ENCODE assay signal across 20 mouse cellular contexts in the genomic region with DNA sequence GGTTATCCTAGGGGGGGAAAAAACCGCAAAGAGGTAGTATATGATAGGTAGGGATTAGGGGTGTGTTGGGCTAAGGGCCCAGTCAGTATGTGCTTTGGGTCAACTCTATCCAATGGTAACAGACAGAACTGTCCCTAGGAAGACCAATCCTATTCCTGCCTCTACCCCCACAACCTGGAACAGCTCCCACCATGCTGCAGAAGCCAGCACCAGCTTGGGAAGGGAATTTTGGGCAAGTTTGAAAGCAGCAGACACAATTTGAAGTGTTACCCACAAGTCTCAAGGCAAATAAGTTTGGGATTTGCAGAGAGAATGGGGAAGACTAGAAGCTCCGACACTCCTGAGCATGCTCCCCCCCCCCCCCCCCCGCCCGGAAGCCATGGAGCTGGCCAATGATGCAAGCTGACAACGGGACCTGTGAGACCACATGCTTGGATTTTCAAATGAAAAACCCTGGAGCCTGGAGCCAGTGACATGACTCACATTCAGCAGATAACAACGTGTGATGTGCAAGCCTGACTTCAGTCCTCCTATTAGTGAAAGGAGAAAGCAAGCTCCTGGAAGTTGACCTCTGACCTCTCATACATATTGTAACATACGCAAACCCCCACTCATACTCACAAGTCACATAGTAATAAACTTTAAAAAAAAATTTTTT. TPM values are rescaled to one million over a fixed set of nuclear protein-coding genes. Genes with fewer than 3 reads are reported as not detected.
DNase-seq lines count a peak whose midpoint lies in the region; ATAC-seq and TF ChIP-seq lines count a peak whose summit lies in the region.
"Had no signal": no experiment of that assay in that cellular context is flagged by ENCODE, and none has a peak within 500 bp of the region (broad histone marks: within the 10 kb centered on the region; RNA-seq: fewer than 3 reads in every experiment).

No protein-coding gene starts in this region.

- H3K36me3 ChIP-seq in liver, adult 2 months (ENCODE audit: control insufficient read depth, insufficient read depth, low read length), result no peaks in the 10 kb centered on the region
- peaks cover 0 to 2% of the 10 kb centered on the region in 2 experiments for H3K36me3 ChIP-seq in CH12.LX (replicated peaks in 1 of 2; ENCODE audit: control insufficient read depth in 1 of 2, insufficient read depth in 1 of 2, low read length in 1 of 2)
- H3K36me3 ChIP-seq in liver, postnatal 0 days (replicated peaks; ENCODE audit: insufficient read depth, low read length), result no peaks in the 10 kb centered on the region
- H3K36me3 ChIP-seq in midbrain, embryonic 11.5 days (ENCODE audit: control insufficient read depth, insufficient read depth, low read length), result no peaks in the 10 kb centered on the region
- H3K36me3 ChIP-seq: embryonic facial prominence, embryonic 15.5 days; forebrain, embryonic 12.5 days; heart, embryonic 15.5 days; hindbrain, embryonic 10.5 days; neural tube, embryonic 12.5 days had no signal

- dilution Hi-C loops in CH12.LX (cut with MboI; ENCODE audit: extremely low pct_ligation_motif_present, extremely low pct_unique_long_range_greater_than_20kb, low sequenced_read_pairs), result no loop called here

- no peak for TF ChIP-seq CTCF in liver, adult 2 months (IDR thresholded peaks at IDR 0.05; ENCODE audit: low read depth, low read length)
- TF ChIP-seq CTCF in CH12.LX (conservative IDR thresholded peaks at IDR 0.05 in 1 of 2, IDR thresholded peaks at IDR 0.05 in 1 of 2; ENCODE audit: low read depth in 2 of 2, low read length in 2 of 2), result no peak
- TF ChIP-seq CTCF in liver, postnatal 0 days (IDR thresholded peaks at IDR 0.05; ENCODE audit: low read depth), result no peak

- H3K4me3 ChIP-seq in liver, adult 2 months (ENCODE audit: insufficient read depth, low read depth, low read length), result no peak overlapping the region
- H3K4me3 ChIP-seq in CH12.LX (replicated peaks in 1 of 3; ENCODE audit: low read depth in 2 of 3, low read length in 2 of 3, poor library complexity in 1 of 3), result no peak overlapping the region
- H3K4me3 ChIP-seq in liver, postnatal 0 days (ENCODE audit: low read depth, low read length), result no peak overlapping the region
- H3K4me3 ChIP-seq in midbrain, embryonic 11.5 days (ENCODE audit: low read depth, low read length), result no peak overlapping the region
- H3K4me3 ChIP-seq: embryonic facial prominence, embryonic 15.5 days; forebrain, embryonic 12.5 days; heart, embryonic 15.5 days; hindbrain, embryonic 10.5 days; neural tube, embryonic 12.5 days had no signal

- H3K4me1 ChIP-seq in liver, adult 2 months (ENCODE audit: control insufficient read depth, insufficient read depth, low read length), result peaks cover 35% of the 10 kb centered on the region
- peaks cover 6 to 38% of the 10 kb centered on the region in 2 experiments for H3K4me1 ChIP-seq in CH12.LX (ENCODE audit: control insufficient read depth in 1 of 2, insufficient read depth in 2 of 2)
- H3K4me1 ChIP-seq in liver, postnatal 0 days (ENCODE audit: insufficient read depth), result peaks cover 21% of the 10 kb centered on the region
- H3K4me1 ChIP-seq in midbrain, embryonic 11.5 days (ENCODE audit: control insufficient read depth, insufficient read depth, low read length), result peaks cover 5% of the 10 kb centered on the region

- no peak for TF ChIP-seq POLR2A in liver, adult 2 months (IDR thresholded peaks at IDR 0.05; ENCODE audit: extremely low read depth, insufficient read depth, low read length)
- TF ChIP-seq POLR2A in CH12.LX (IDR thresholded peaks at IDR 0.05; ENCODE audit: low read depth, low read length), result no peak

- H3K79me2 ChIP-seq in liver, adult 2 months (ENCODE audit: control insufficient read depth, insufficient read depth, low read length), result peaks cover 8% of the 10 kb centered on the region; the same call in 1 of the 2 replicates
- H3K79me2 ChIP-seq in CH12.LX (replicated peaks; ENCODE audit: control insufficient read depth, extremely low read depth, insufficient read depth, poor library complexity, severe bottlenecking), result peaks cover 34% of the 10 kb centered on the region

- H3K9me3 ChIP-seq in CH12.LX (replicated peaks; ENCODE audit: low read length), result no peaks in the 10 kb centered on the region
- no peaks in the 10 kb centered on the region for H3K9me3 ChIP-seq in liver, postnatal 0 days (ENCODE audit: low read length)
- no peaks in the 10 kb centered on the region for H3K9me3 ChIP-seq in midbrain, embryonic 11.5 days (ENCODE audit: control insufficient read depth, low read length)
- H3K9me3 ChIP-seq: embryonic facial prominence, embryonic 15.5 days; forebrain, embryonic 12.5 days; heart, embryonic 15.5 days; hindbrain, embryonic 10.5 days; neural tube, embryonic 12.5 days had no signal

- H3K4me2 ChIP-seq in CH12.LX (ENCODE audit: insufficient read depth, low read depth, poor library complexity, severe bottlenecking), result no peak overlapping the region
- no peak overlapping the region for H3K4me2 ChIP-seq in liver, postnatal 0 days (ENCODE audit: low read depth, low read length)
- no peak overlapping the region for H3K4me2 ChIP-seq in midbrain, embryonic 11.5 days

- in situ Hi-C loops in CH12.LX (cut with MboI; ENCODE audit: low pct_ligation_motif_present, low pct_unique_long_range_greater_than_20kb, low sequenced_read_pairs), result no loop called here

- no peaks in the 10 kb centered on the region for H3K27me3 ChIP-seq in liver, adult 2 months (ENCODE audit: control insufficient read depth, insufficient read depth, low read length)
- H3K27me3 ChIP-seq in CH12.LX (replicated peaks), result peaks cover 2% of the 10 kb centered on the region
- no peaks in the 10 kb centered on the region for H3K27me3 ChIP-seq in liver, postnatal 0 days (ENCODE audit: insufficient read depth, low read length)
- no peaks in the 10 kb centered on the region for H3K27me3 ChIP-seq in midbrain, embryonic 11.5 days (ENCODE audit: control insufficient read depth, insufficient read depth, low read length)
- H3K27me3 ChIP-seq: embryonic facial prominence, embryonic 15.5 days; heart, embryonic 15.5 days; neural tube, embryonic 12.5 days had no signal

- 33% methylated on average over 7 of the region's 7 CpGs for WGBS in liver, adult 2 months
- WGBS in liver, postnatal 0 days (ENCODE audit: insufficient replicate concordance), result 45% methylated on average over 7 of the region's 7 CpGs
- 54% methylated on average over 6 of the region's 7 CpGs for WGBS in midbrain, embryonic 11.5 days

- no peak for TF ChIP-seq RAD21 in CH12.LX (IDR thresholded peaks at IDR 0.05; ENCODE audit: low read depth, low read length)

- H3K9ac ChIP-seq in liver, adult 2 months (ENCODE audit: low read depth, low read length), result no peak overlapping the region
- peak overlapping the region; percentile 41; the same call in 1 of the 2 replicates for H3K9ac ChIP-seq in CH12.LX (ENCODE audit: insufficient read depth, low read depth)
- H3K9ac ChIP-seq in liver, postnatal 0 days (replicated peaks), result no peak overlapping the region
- no peak overlapping the region for H3K9ac ChIP-seq in midbrain, embryonic 11.5 days (ENCODE audit: low read length)
- H3K9ac ChIP-seq: embryonic facial prominence, embryonic 15.5 days; forebrain, embryonic 12.5 days; heart, embryonic 15.5 days; liver, embryonic 14.5 days; neural tube, embryonic 12.5 days had no signal

- no peak for ATAC-seq in liver, postnatal 0 days
- ATAC-seq in midbrain, embryonic 11.5 days (ENCODE audit: low FRiP score), result no peak
- ATAC-seq: inflammation-experienced regulatory T-cells, adult 6 months; midbrain, embryonic 16.5 days had no signal

- TF ChIP-seq EP300 in CH12.LX (IDR thresholded peaks at IDR 0.05; ENCODE audit: low read length), result no peak
- no peak for TF ChIP-seq EP300 in liver, postnatal 0 days (IDR thresholded peaks at IDR 0.05; ENCODE audit: low read depth)

- peak; percentile 71 for DNase-seq in adrenal gland, adult 2 months
- no peak for DNase-seq in adrenal gland, postnatal 25 days
- DNase-seq in liver, adult 2 months (ENCODE audit: extremely low read depth, low read depth, low spot score), result no peak
- DNase-seq in liver (no peak), CH12.LX (ENCODE audit: extremely low read depth) (no peak)
- DNase-seq in liver, postnatal 0 days, result no peak
- no peak for DNase-seq in embryo, embryonic 10.5 days (ENCODE audit: low spot score)
- DNase-seq in midbrain, embryonic 11.5 days (ENCODE audit: low spot score, missing footprints), result no peak
- DNase-seq: cerebellum, adult 2 months; kidney, postnatal 25 days; spleen, adult 18-20 months; thymus, postnatal 25 days had no signal

- peak overlapping the region; percentile 94 for H3K27ac ChIP-seq in liver, adult 2 months (replicated peaks; ENCODE audit: insufficient read depth, low read depth, low read length)
- H3K27ac ChIP-seq in CH12.LX (ENCODE audit: insufficient read depth, low read depth), result peak overlapping the region; percentile 43; the same call in 1 of the 2 replicates
- peak overlapping the region; percentile 98 for H3K27ac ChIP-seq in liver, postnatal 0 days (ENCODE audit: low read depth)
- H3K27ac ChIP-seq in midbrain, embryonic 11.5 days (ENCODE audit: low read depth, low read length), result no peak overlapping the region
- H3K27ac ChIP-seq: forebrain, embryonic 12.5 days; hindbrain, embryonic 10.5 days; liver, embryonic 14.5 days; neural tube, embryonic 12.5 days had no signal

TF ChIP-seq in CH12.LX, 34 proteins besides CTCF, POLR2A, EP300 and RAD21 (continues in another document):
- TF ChIP-seq IRF4 (IDR thresholded peaks at IDR 0.05; ENCODE audit: low read depth, low read length) (no peak), NRF1 (IDR thresholded peaks at IDR 0.05; ENCODE audit: low read depth, low read length) (no peak), USF2 (conservative IDR thresholded peaks at IDR 0.05; ENCODE audit: low read depth, low read length) (no peak), ZC3H11A (IDR thresholded peaks at IDR 0.05; ENCODE audit: low read depth, low read length) (no peak), POLR2AphosphoS2 (IDR thresholded peaks at IDR 0.05; ENCODE audit: low read depth, low read length) (no peak), PAX5 (IDR thresholded peaks at IDR 0.05; ENCODE audit: low read length) (no peak), BHLHE40 (IDR thresholded peaks at IDR 0.05; ENCODE audit: low read depth, low read length) (no peak), GABPA (IDR thresholded peaks at IDR 0.05; ENCODE audit: insufficient replicate concordance, low read depth, low read length) (no peak), ETS1 (conservative IDR thresholded peaks at IDR 0.05; ENCODE audit: low read depth, low read length) (no peak)

RNA-seq across cellular contexts. Expression of gene Ern1, which starts 1.5 kb away (rescaled TPM):
- total RNA-seq in adrenal gland, adult 2 months (2021), result 100 to 1,000 TPM in 1 of 2 experiments, 10 to 100 TPM in 1; 90.7 to 119 TPM
- 608 and 700 TPM in 2 replicates for polyA plus RNA-seq in adrenal gland, adult 2 months (2012; rRNA removed)
- total RNA-seq in adrenal gland, postnatal 25 days (2021), result 107 and 122 TPM in 2 replicates
- 18.2 and 24.1 TPM in 2 replicates for total RNA-seq in liver, adult 2 months (2014; rRNA removed)
- polyA plus RNA-seq in liver, adult 2 months (2012; rRNA removed), result 36.3 and 52.8 TPM in 2 replicates
- total RNA-seq in CH12.LX (2012; rRNA removed) (15.2 and 21.7 TPM in 2 replicates), CH12.LX (2014; rRNA removed) (3.0 TPM in 2 replicates)
- polyA plus RNA-seq in CH12.LX (2012; ENCODE audit: insufficient read length, low read depth), result 6.9 and 7.7 TPM in 2 replicates
- 1.9 and 2.9 TPM in 2 replicates for polyA plus RNA-seq in liver, postnatal 0 days (2015; fragmentation: Nextera tagmentation; extraction: Ambion mirVana)
- 4.6 and 5.5 TPM in 2 replicates for polyA plus RNA-seq in midbrain, embryonic 11.5 days (2014; fragmentation: Nextera tagmentation; extraction: Ambion mirVana)

Comparison
In these comparisons a context has a peak if more than half of its experiments do, and no peak if none do; other contexts are left out.
1. RNA of gene Ern1, which starts 1.5 kb away (polyA plus RNA-seq): 608 to 700 TPM in adrenal gland, adult 2 months; 36.3 to 52.8 TPM in liver, adult 2 months, 6.9 to 7.7 TPM in CH12.LX, 4.6 to 5.5 TPM in midbrain, embryonic 11.5 days and 1.9 to 2.9 TPM in liver, postnatal 0 days; every median in the first group is over 10 times any median in the second.